Mouse (Mus musculus): Measurements from ENCODE around the gene Igfbp1. TPM values are rescaled to one million over a fixed set of nuclear protein-coding genes. Genes with fewer than 3 reads are reported as not detected.

The Igfbp1 gene
- total and polyA plus RNA-seq, 2 experiments: 17.1 to 89.1 TPM

DNA sequence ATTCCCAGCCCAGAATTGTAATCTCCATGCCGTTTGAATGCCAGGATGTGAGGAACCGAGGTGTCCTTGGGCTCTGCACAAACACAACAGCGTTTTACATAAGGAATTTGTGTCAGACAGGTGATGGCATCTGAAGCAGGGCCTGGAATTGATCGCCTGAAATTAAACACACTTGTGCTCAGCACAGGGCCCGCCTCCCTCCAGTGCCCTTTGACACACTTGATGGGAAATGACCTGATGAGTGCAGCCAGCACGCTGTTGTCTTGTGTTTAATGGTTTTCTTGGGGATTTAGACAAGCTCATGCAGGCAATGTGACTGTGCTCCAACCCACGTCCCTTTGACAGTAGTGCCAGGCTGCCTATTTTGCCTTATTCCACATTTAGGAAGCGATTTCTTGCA lies 10.1 kb upstream of the Igfbp1 start:
- peaks cover 20% of the 10 kb centered on the region for H3K4me1 ChIP-seq (ENCODE audit: control insufficient read depth, insufficient read depth, low read length)
- H3K9ac ChIP-seq (ENCODE audit: low read depth, low read length): no peak overlapping the region
- H3K4me3 ChIP-seq (ENCODE audit: insufficient read depth, low read depth, low read length): no peak overlapping the region
- TF ChIP-seq CTCF (IDR thresholded peaks at IDR 0.05; ENCODE audit: low read depth, low read length): no peak
- no peak for TF ChIP-seq POLR2A (IDR thresholded peaks at IDR 0.05; ENCODE audit: extremely low read depth, insufficient read depth, low read length)
- no peaks in the 10 kb centered on the region for H3K79me2 ChIP-seq (ENCODE audit: control insufficient read depth, insufficient read depth, low read length)
- WGBS: 26% methylated on average over 8 of the region's 8 CpGs
- no peak overlapping the region for H3K27ac ChIP-seq (replicated peaks; ENCODE audit: insufficient read depth, low read depth, low read length)
- DNase-seq (ENCODE audit: extremely low read depth, low read depth, low spot score): peak; percentile 81
- no peaks in the 10 kb centered on the region for H3K36me3 ChIP-seq (ENCODE audit: control insufficient read depth, insufficient read depth, low read length)
- no peaks in the 10 kb centered on the region for H3K27me3 ChIP-seq (ENCODE audit: control insufficient read depth, insufficient read depth, low read length)

DNA sequence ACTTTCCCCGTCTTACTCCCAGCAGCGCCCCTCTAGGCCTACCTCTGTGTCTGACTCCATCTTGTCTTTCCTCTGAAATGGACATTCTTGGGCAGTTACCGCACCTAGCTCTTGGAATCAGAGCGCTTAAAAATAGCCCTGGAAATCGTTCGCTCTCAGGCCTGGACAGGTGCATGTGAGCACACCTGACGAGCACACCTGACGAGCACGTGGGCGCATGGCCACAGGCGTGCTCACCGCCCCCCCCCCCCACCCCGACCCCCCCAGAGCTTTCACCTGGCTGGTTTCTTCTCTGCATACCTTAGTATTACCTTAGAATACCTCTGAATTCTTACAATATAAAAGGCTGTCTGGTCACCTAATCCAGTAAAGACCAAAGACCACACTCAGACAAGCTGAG lies 9.1 kb upstream of the Igfbp1 start, which contains the start of gene Gm11985:
Gm11985 (minus strand) TSS at position 101 of the 400 bp plus-strand sequence.
- WGBS: 87% methylated on average over 13 of the region's 13 CpGs
- DNase-seq (ENCODE audit: extremely low read depth, low read depth, low spot score): no peak
- H3K79me2 ChIP-seq (ENCODE audit: control insufficient read depth, insufficient read depth, low read length): no peaks in the 10 kb centered on the region
- H3K27ac ChIP-seq (replicated peaks; ENCODE audit: insufficient read depth, low read depth, low read length): no peak within 1 kb of the TSS
- TF ChIP-seq CTCF (IDR thresholded peaks at IDR 0.05; ENCODE audit: low read depth, low read length) (no peak), POLR2A (IDR thresholded peaks at IDR 0.05; ENCODE audit: extremely low read depth, insufficient read depth, low read length) (no peak)
- no peak within 1 kb of the TSS for H3K4me3 ChIP-seq (ENCODE audit: insufficient read depth, low read depth, low read length)
- no peaks in the 10 kb centered on the region for H3K36me3 ChIP-seq (ENCODE audit: control insufficient read depth, insufficient read depth, low read length)
- no peak within 1 kb of the TSS for H3K9ac ChIP-seq (ENCODE audit: low read depth, low read length)
- H3K4me1 ChIP-seq (ENCODE audit: control insufficient read depth, insufficient read depth, low read length): peaks cover 26% of the 10 kb centered on the region
- no peaks in the 10 kb centered on the region for H3K27me3 ChIP-seq (ENCODE audit: control insufficient read depth, insufficient read depth, low read length)

DNA sequence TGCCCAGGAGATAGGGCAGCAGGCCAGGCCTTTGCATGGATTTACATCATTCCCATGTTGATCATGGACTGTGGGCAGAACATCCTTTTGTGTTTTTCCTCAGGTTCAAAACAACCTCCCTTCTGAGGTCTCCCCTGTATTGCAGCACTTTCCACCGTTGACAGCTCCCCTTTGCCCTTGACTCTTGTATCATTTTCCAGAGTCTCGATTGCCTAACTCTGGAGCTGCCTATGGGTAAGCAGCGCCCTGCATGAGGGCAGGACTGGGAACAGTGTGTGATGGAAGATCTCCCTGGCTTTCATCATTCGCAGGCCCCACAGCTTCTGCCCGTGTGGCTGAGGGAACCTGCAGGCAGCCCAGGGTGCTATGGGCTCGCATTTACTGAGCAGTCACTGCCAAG lies 4.9 kb upstream of the Igfbp1 start:
- 16% methylated on average over 6 of the region's 6 CpGs for WGBS
- no peak for TF ChIP-seq CTCF (IDR thresholded peaks at IDR 0.05; ENCODE audit: low read depth, low read length)
- no peak for TF ChIP-seq POLR2A (IDR thresholded peaks at IDR 0.05; ENCODE audit: extremely low read depth, insufficient read depth, low read length)
- peak overlapping the region; percentile 86 for H3K27ac ChIP-seq (replicated peaks; ENCODE audit: insufficient read depth, low read depth, low read length)

DNA sequence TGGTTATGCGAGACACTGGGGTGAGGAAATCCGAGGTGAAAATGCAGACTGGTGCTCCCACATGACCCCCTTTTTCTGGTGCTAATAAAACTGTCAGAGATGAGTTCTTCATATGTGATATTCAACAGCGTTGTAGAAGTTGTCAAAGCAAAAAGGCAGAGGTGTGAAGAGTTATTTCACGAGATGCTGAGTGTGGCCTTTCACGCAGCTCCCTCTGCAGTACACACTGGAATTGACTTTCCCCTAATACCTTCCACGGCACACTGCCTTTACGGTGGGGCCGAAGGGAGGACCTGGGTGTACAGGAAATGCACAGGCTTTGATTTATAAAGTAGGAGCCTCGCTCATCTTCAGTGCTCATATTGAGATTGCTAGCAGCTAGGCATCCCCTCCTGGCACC lies 4.4 kb upstream of the Igfbp1 start:
- Histone ChIP-seq H3K27ac (replicated peaks; ENCODE audit: insufficient read depth, low read depth, low read length) (peak overlapping the region; percentile 86), H3K79me2 (ENCODE audit: control insufficient read depth, insufficient read depth, low read length) (no peaks in the 10 kb centered on the region)
- WGBS: 45% methylated on average over 9 of the region's 9 CpGs

More for the DNA sequence above, 4.9 kb upstream of the Igfbp1 start:
- Histone ChIP-seq H3K4me1 (ENCODE audit: control insufficient read depth, insufficient read depth, low read length) (peaks cover 39% of the 10 kb centered on the region), H3K36me3 (ENCODE audit: control insufficient read depth, insufficient read depth, low read length) (no peaks in the 10 kb centered on the region), H3K27me3 (ENCODE audit: control insufficient read depth, insufficient read depth, low read length) (no peaks in the 10 kb centered on the region), H3K79me2 (ENCODE audit: control insufficient read depth, insufficient read depth, low read length) (no peaks in the 10 kb centered on the region), H3K9ac (ENCODE audit: low read depth, low read length) (peak overlapping the region; percentile 17), H3K4me3 (ENCODE audit: insufficient read depth, low read depth, low read length) (no peak overlapping the region)
- DNase-seq (ENCODE audit: extremely low read depth, low read depth, low spot score): peak; percentile 97

DNA sequence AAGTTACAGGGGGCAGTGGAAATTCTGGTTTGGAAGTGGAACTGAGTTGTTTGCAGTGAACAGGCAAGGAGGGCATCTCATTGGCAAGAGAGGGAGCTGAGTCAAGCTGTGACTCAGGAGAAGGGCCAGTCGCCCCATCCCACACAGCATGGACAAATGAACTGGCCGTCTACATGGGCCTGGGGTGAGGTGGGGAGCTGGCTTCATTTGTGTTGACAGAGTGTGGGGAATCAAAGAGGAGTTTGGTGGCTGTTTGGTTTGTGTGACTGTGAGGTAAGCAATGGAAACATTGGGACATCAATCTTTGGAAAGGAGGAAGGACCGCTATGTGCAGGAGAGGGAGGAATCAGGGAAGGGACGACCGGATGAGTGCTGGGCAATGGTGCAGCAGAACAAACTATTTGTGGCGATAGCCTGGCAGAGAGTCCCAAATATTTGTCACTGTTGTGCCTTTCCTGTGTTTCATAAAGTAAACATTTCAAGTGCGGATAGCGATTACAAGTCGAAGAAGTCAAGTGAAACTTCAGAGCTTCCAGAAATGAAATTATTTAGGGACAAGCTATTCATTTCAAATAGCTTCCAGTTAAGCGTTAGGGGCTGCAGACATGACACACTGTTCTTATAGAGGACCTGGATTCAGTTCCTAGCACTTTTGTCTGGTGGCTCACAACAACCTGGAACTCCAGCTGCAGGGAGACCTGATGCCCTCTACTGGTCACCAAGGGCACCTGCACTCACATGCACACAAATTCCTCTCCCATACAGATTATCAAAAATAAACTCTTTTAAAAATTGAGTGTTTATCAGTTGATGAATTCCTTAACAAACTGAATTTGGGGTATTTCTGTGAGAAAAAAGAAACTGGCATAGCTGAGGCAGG lies 2.9 kb upstream of the Igfbp1 start:
- Histone ChIP-seq H3K79me2 (ENCODE audit: control insufficient read depth, insufficient read depth, low read length) (no peaks in the 10 kb centered on the region), H3K27me3 (ENCODE audit: control insufficient read depth, insufficient read depth, low read length) (no peaks in the 10 kb centered on the region), H3K36me3 (ENCODE audit: control insufficient read depth, insufficient read depth, low read length) (no peaks in the 10 kb centered on the region), H3K4me1 (ENCODE audit: control insufficient read depth, insufficient read depth, low read length) (peaks cover 40% of the 10 kb centered on the region), H3K27ac (replicated peaks; ENCODE audit: insufficient read depth, low read depth, low read length) (peak overlapping the region; percentile 86), H3K4me3 (ENCODE audit: insufficient read depth, low read depth, low read length) (no peak overlapping the region), H3K9ac (ENCODE audit: low read depth, low read length) (peak overlapping the region; percentile 14; the same call in 1 of the 2 replicates)
- WGBS: 23% methylated on average over 10 of the region's 10 CpGs
- TF ChIP-seq CTCF (IDR thresholded peaks at IDR 0.05; ENCODE audit: low read depth, low read length) (peak; percentile 62), POLR2A (IDR thresholded peaks at IDR 0.05; ENCODE audit: extremely low read depth, insufficient read depth, low read length) (no peak)
- DNase-seq (ENCODE audit: extremely low read depth, low read depth, low spot score): peak; percentile 99

More for the DNA sequence above, 4.4 kb upstream of the Igfbp1 start:
- peak overlapping the region; percentile 17 for H3K9ac ChIP-seq (ENCODE audit: low read depth, low read length)
- H3K36me3 ChIP-seq (ENCODE audit: control insufficient read depth, insufficient read depth, low read length): no peaks in the 10 kb centered on the region
- no peak overlapping the region for H3K4me3 ChIP-seq (ENCODE audit: insufficient read depth, low read depth, low read length)
- H3K4me1 ChIP-seq (ENCODE audit: control insufficient read depth, insufficient read depth, low read length): peaks cover 39% of the 10 kb centered on the region
- TF ChIP-seq POLR2A (IDR thresholded peaks at IDR 0.05; ENCODE audit: extremely low read depth, insufficient read depth, low read length): no peak
- H3K27me3 ChIP-seq (ENCODE audit: control insufficient read depth, insufficient read depth, low read length): no peaks in the 10 kb centered on the region
- DNase-seq (ENCODE audit: extremely low read depth, low read depth, low spot score): no peak

DNA sequence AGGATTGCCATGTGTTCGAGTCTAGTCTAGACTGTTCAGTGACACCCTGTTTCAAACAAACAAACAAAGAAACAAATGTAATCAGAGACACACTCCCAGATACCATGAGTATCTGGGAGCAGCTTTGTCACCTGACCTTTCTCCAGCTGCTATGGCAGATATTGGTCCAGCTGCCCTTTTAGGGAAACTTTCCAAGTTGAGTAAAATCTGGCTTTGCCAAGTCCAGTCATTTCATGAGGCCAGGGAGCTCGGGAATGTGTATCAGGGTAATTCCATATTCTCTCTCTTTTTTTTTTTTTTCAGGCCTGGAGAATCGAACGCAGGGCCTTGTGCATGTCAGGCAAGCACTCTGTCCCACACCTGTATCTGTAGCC lies 2.3 kb upstream of the Igfbp1 start:
- peak; percentile 92 for DNase-seq (ENCODE audit: extremely low read depth, low read depth, low spot score)
- Histone ChIP-seq H3K9ac (ENCODE audit: low read depth, low read length) (no peak overlapping the region), H3K36me3 (ENCODE audit: control insufficient read depth, insufficient read depth, low read length) (peaks cover 5% of the 10 kb centered on the region), H3K27ac (replicated peaks; ENCODE audit: insufficient read depth, low read depth, low read length) (peak overlapping the region; percentile 82), H3K79me2 (ENCODE audit: control insufficient read depth, insufficient read depth, low read length) (no peaks in the 10 kb centered on the region), H3K4me3 (ENCODE audit: insufficient read depth, low read depth, low read length) (no peak overlapping the region), H3K4me1 (ENCODE audit: control insufficient read depth, insufficient read depth, low read length) (peaks cover 38% of the 10 kb centered on the region), H3K27me3 (ENCODE audit: control insufficient read depth, insufficient read depth, low read length) (no peaks in the 10 kb centered on the region)
- 21% methylated on average over 4 of the region's 4 CpGs for WGBS
- TF ChIP-seq POLR2A (IDR thresholded peaks at IDR 0.05; ENCODE audit: extremely low read depth, insufficient read depth, low read length) (no peak), CTCF (IDR thresholded peaks at IDR 0.05; ENCODE audit: low read depth, low read length) (no peak)

Data from liver, adult 2 months (tissue).